Mouse (Mus musculus) liver, embryonic 14.5 days (tissue): ENCODE data around the gene Cyp1b1. TPM values are rescaled to one million over a fixed set of nuclear protein-coding genes. Genes with fewer than 3 reads are reported as not detected.

Experiments
- ATAC-seq: fragments of 200-750 bp; cut with Nextera tagmentation; 2 replicates; pipeline ENCODE4 v1.8.0; 2017; ENCODE audit warnings: moderate number of reproducible peaks, mild to moderate bottlenecking, moderate library complexity; ENCODE audit not compliant: insufficient read depth
- DNase-seq, 3 experiments: peaks; one replicate each; pipeline ENCODE4 v3.0.0-alpha.2; 2012 to 2013; ENCODE audit warnings: low read depth in 3 of 3, low spot score in 3 of 3
- H3K27ac ChIP-seq: fragments of 300-500 bp; sonication (generic); 2 replicates; pipeline ENCODE4 v1.5.1; 2014; ENCODE audit warnings: moderate library complexity, mild to moderate bottlenecking, control low read depth, inconsistent platforms
- H3K27me3 ChIP-seq: fragments of 300-500 bp; sonication (generic); 2 replicates; pipeline ENCODE4 v1.6.1; 2014; ENCODE audit warnings: mild to moderate bottlenecking, low read length, moderate library complexity; ENCODE audit not compliant: control insufficient read depth, insufficient read depth
- H3K36me3 ChIP-seq: fragments of 300-500 bp; sonication (generic); replicated peaks from 2 replicates; pipeline ENCODE4 v1.6.1; 2014; ENCODE audit warnings: low read depth; ENCODE audit not compliant: control insufficient read depth, insufficient read depth
- H3K4me1 ChIP-seq, 2 experiments: fragments of 200-500 bp in 1 of 2; fragments of 300-500 bp in 1 of 2; sonication (generic) in 1 of 2; replicated peaks; 2 replicates each; pipeline ENCODE4 v1.6.1; 2012 to 2014; ENCODE audit warnings: antibody characterized with exemption in 1 of 2, inconsistent platforms in 1 of 2, low read length in 1 of 2; ENCODE audit not compliant: control insufficient read depth in 2 of 2, insufficient read depth in 2 of 2
- H3K4me2 ChIP-seq: fragments of 300-500 bp; sonication (generic); 2 replicates; pipeline ENCODE4 v1.6.1; 2014; ENCODE audit warnings: low read depth, mild to moderate bottlenecking, control low read depth, moderate library complexity
- H3K4me3 ChIP-seq, 2 experiments: fragments of 200-500 bp in 1 of 2; fragments of 300-500 bp in 1 of 2; sonication (generic) in 1 of 2; 2 replicates each; pipeline ENCODE4 v1.5.1; 2012 to 2014; ENCODE audit warnings: low read depth in 2 of 2, low read length in 2 of 2, mild to moderate bottlenecking in 2 of 2, control low read depth in 1 of 2, inconsistent platforms in 1 of 2, moderate library complexity in 1 of 2; ENCODE audit not compliant: insufficient read depth in 1 of 2
- H3K9ac ChIP-seq: fragments of 300-500 bp; sonication (generic); replicated peaks from 2 replicates; pipeline ENCODE4 v1.6.1; 2014; ENCODE audit warnings: mild to moderate bottlenecking, control low read depth, moderate library complexity
- H3K9me3 ChIP-seq: fragments of 300-500 bp; sonication (generic); 2 replicates; pipeline ENCODE4 v1.6.1; 2016; ENCODE audit warnings: low read length, mixed read lengths; ENCODE audit not compliant: control insufficient read depth
- CTCF ChIP-seq: IDR thresholded peaks from 2 replicates; pipeline ENCODE4 v1.5.1; 2016; ENCODE audit warnings: antibody characterized with exemption, low read depth, control low read depth
- EP300 ChIP-seq: IDR thresholded peaks from 2 replicates; pipeline ENCODE4 v1.6.1; 2016; ENCODE audit warnings: antibody characterized with exemption, low read depth
- WGBS: fragments of 180-500 bp; shearing (Covaris S2); extraction: QIAGEN DNeasy Blood & Tissue Kit; methylation state at CpG from one replicate; pipeline ENCODE4 v1.1.7; 2014; ENCODE audit not compliant: insufficient replicate concordance; 5-methylcytosine and 5-hydroxymethylcytosine counted together
- polyA plus RNA-seq, 2 experiments: library from polyadenylated mRNA; depleted of rRNA in 1 of 2; stranded (reverse) in 1 of 2; unstranded in 1 of 2; fragments of >200 nt; fragmentation: Nextera tagmentation in 1 of 2; extraction: Ambion mirVana in 1 of 2; gene quantifications; 2 replicates each; pipeline versions ENCODE4 v1.2.1 to v1.2.3; 2012 to 2014

The Cyp1b1 gene
- 0.10 and 0.13 TPM in 2 replicates for polyA plus RNA-seq (2012; rRNA removed)
- 0.13 and 0.16 TPM in 2 replicates for polyA plus RNA-seq (2014; fragmentation: Nextera tagmentation; extraction: Ambion mirVana)

DNA sequence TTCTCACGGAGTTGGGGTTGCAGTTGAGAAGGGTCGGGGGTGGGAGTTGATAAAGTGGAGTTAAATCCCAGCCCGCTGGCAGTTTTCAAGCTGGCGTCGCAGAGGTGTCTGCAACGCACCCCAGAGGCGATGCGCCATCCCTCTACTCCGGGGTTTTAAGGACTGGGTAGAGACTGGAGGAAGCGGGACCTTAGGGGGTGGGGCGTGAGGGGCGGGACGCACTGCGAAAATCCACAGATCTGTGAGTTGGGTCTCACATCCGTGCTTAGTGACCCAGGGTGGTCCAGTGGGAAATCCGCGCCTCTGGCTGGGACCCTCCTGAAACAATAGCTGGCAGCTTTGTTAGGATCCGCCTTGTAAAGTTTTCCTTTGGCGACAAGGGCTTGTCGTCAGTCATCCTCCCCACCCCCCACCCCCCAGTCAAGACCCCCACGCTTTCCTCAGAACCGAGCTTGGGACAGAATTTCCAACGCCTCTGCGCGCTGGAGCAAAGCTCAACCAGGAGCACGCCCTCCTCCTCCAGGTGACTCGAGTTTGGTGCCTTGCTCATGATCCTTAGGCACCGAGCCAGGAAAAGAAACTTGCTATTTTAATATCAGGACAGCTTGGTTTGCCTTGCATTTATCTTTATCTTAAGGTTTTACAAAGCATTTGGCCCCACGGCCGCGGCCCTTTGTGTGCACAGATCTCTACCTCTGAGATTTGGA is at the start of gene Cyp1b1:
Gene Cyp1b1, minus strand, starts transcription at position 131 of the 707 bp plus-strand sequence.
- H3K27ac ChIP-seq: no peak within 1 kb of the TSS
- no peak for DNase-seq
- ATAC-seq: no peak
- H3K9me3 ChIP-seq: no peaks in the 10 kb centered on the region
- H3K4me3 ChIP-seq: peak within 1 kb of the TSS; percentile 17 to 32
- peak within 1 kb of the TSS; percentile 54 for H3K4me2 ChIP-seq
- no peaks in the 10 kb centered on the region for H3K4me1 ChIP-seq
- TF ChIP-seq CTCF: no peak
- TF ChIP-seq EP300: no peak
- peaks cover 63% of the 10 kb centered on the region for H3K27me3 ChIP-seq
- under 1% methylated on average over 31 of the region's 31 CpGs for WGBS
- no peak within 1 kb of the TSS for H3K9ac ChIP-seq
- no peaks in the 10 kb centered on the region for H3K36me3 ChIP-seq

DNA sequence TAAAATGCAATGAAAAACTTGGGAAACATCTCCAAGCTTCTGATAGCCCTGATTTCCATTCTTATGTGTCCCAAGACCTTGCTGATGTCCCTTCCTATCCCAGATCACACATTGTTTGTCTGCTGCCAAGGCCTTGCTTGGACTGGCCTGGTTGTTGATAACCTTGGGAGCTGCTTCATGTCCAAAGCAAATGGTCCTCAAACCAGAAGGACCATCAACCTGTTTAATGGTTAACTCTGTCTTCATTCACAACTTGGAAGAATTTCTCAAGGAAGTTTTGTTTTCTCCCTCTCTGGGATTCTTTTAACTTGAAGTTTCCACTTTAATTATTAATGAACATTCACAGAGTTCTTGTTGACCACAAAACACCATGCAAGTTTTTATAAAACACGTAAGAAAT is 47.0 kb upstream of the Cyp1b1 start:
- Histone ChIP-seq H3K36me3 (no peaks in the 10 kb centered on the region), H3K4me2 (no peak overlapping the region), H3K9me3 (no peaks in the 10 kb centered on the region), H3K4me3 (no peak overlapping the region), H3K27ac (no peak overlapping the region), H3K4me1 (no peaks in the 10 kb centered on the region), H3K27me3 (no peaks in the 10 kb centered on the region), H3K9ac (no peak overlapping the region)
- ATAC-seq (no peak), DNase-seq (no peak)
- no peak for TF ChIP-seq EP300
- no peak for TF ChIP-seq CTCF
- WGBS: 50% methylated on average over 1 of the region's 1 CpGs

DNA sequence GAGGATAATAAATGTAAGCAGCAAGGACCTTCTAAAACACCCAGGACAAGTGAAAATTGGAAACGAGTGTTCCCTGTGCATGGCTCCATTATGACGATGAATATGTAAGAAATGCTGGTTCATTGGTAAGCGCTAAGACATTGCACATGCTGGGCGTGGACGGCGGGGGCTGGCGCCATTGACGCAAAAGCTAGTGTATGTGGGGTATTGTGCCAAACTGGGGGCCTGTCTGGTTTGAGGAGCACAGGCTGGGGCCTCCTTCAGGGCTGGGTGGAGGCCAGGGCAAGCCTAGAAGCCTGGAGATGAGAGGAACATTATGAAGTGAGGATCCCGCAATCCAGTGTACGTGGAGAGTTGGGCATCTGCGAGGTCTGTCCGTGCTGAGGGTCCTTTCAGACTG is 39.0 kb upstream of the Cyp1b1 start:
- DNase-seq (no peak), ATAC-seq (no peak)
- TF ChIP-seq CTCF (no peak), EP300 (no peak)
- no peak overlapping the region for H3K9ac ChIP-seq
- WGBS: 85% methylated on average over 12 of the region's 12 CpGs
- H3K4me3 ChIP-seq: no peak overlapping the region
- no peaks in the 10 kb centered on the region for H3K36me3 ChIP-seq
- no peaks in the 10 kb centered on the region for H3K27me3 ChIP-seq
- H3K4me2 ChIP-seq: no peak overlapping the region
- no peak overlapping the region for H3K27ac ChIP-seq
- no peaks in the 10 kb centered on the region for H3K9me3 ChIP-seq
- H3K4me1 ChIP-seq: no peaks in the 10 kb centered on the region

DNA sequence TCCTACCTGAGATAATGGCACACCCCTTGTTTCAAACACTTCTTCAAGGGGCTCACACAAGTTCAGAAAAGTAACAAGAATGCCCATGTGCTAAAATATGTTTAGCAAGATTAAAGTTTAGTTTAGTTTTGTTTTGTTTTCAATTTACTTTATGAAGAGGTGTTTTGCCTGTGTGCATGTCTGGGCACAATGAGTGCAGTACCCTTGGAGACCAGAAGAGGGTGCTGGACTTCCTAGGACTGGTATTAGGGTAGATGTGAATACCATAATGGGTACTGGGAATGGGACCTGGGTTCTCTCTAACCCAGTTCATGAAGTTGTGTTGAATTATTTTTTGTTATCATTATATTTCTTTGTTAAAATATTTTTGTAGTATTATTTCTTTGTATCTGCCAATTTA is 38.0 kb upstream of the Cyp1b1 start:
- no peaks in the 10 kb centered on the region for H3K4me1 ChIP-seq
- no peaks in the 10 kb centered on the region for H3K36me3 ChIP-seq
- TF ChIP-seq CTCF (peak; percentile 56), EP300 (no peak)
- H3K4me2 ChIP-seq: no peak overlapping the region
- ATAC-seq (no peak), DNase-seq (no peak)
- no peaks in the 10 kb centered on the region for H3K9me3 ChIP-seq
- H3K27me3 ChIP-seq: no peaks in the 10 kb centered on the region
- no peak overlapping the region for H3K9ac ChIP-seq
- no peak overlapping the region for H3K27ac ChIP-seq
- H3K4me3 ChIP-seq: no peak overlapping the region

DNA sequence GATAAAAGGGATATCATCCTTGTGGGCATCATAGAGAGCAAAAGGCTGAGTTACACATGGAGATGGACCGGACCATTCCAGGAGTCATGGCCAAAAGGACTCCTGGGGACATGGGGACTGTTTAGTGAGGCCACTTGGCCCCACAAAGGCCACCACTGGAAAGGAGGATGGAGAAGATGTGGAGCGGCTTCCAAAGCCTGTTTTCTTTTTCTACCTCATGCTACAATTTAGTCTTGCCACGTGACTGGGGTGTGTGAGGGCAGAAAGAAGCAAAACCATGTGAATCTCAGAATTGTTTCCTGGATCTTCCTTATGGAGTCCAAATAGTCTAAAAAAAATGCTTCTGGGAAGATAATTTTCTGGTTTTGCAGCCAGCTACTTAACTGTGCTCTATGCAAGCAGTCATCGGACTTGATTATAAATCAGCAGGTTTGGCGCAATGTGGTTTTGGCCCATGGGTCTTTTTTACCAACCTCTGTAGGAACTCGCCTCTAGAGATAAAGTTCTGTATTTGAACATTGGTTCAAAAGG is 36.9 kb upstream of the Cyp1b1 start:
- no peaks in the 10 kb centered on the region for H3K9me3 ChIP-seq
- H3K27me3 ChIP-seq: no peaks in the 10 kb centered on the region
- DNase-seq: no peak
- no peak for ATAC-seq
- no peaks in the 10 kb centered on the region for H3K36me3 ChIP-seq
- H3K9ac ChIP-seq: no peak overlapping the region
- H3K27ac ChIP-seq: no peak overlapping the region
- TF ChIP-seq EP300 (no peak), CTCF (no peak)
- H3K4me3 ChIP-seq: no peak overlapping the region
- H3K4me1 ChIP-seq: no peaks in the 10 kb centered on the region
- 69% methylated on average over 6 of the region's 6 CpGs for WGBS
- no peak overlapping the region for H3K4me2 ChIP-seq
